Mouse (Mus musculus): ENCODE results near the gene Itgb8. TPM values are rescaled to one million over a fixed set of nuclear protein-coding genes. Genes with fewer than 3 reads are reported as not detected.

Itgb8 gene
- total RNA-seq (2021), result 10 to 100 TPM; 31.4 to 31.6 TPM

- intact Hi-C loops (cut with DNase I), result no loop called here
- DNase-seq, result peak; percentile 81
Measured at GRCm38 (mm10) chr12:119238696-119239415, at the start of gene Itgb8. TSS of gene Itgb8 (minus strand) at chr12:119238802.

GRCm38 (mm10) chr12:119276282-119276681 lies 37.7 kb upstream of the Itgb8 start:
- DNase-seq, result no peak
- intact Hi-C loops (cut with DNase I), result no loop called here

- DNase-seq, result no peak
- intact Hi-C loops (cut with DNase I), result no loop called here
Measured at GRCm38 (mm10) chr12:119273605-119274004, 35.0 kb upstream of the Itgb8 start.

DNA sequence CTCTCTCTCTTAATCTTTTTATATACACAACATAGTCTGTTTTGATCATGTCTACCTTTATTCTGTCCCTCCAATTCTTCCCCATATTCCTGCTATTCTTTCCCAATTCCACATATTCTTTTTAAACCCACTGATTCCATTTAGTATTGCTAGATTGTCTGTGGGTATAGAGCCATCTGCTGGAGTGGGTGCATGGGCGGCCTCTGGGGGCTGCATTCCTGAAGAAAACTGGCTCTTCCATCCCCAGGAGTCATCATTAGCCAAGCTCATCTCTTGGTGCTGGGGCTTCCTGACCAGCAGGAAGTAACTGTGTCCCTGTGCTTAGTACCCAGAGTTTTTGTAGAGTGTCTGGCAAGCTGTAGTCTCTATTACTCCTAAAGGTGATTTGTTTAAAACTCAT lies 33.4 kb upstream of the Itgb8 start:
- intact Hi-C loops (cut with DNase I), result no loop called here
- DNase-seq, result no peak

DNA sequence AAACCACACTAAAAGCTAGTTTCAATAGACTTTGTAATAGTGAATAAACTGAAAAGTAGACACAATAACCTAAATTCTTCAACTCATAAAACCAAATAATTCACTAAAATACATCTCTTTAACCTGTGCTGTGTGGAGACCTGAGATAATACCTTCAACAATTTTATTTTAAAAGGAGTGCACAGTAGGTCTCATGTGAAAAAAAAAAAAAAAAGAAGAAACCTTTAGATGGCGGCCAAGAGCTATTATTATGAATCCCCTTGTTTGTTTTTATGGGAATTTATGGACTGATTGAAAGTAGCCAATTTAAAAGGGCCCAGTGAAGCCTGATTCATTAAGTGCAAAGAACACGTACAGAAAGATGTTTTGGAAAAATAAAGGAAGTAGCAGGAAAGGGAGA lies 31.4 kb upstream of the Itgb8 start:
- no peak for DNase-seq
- intact Hi-C loops (cut with DNase I), result no loop called here

DNA sequence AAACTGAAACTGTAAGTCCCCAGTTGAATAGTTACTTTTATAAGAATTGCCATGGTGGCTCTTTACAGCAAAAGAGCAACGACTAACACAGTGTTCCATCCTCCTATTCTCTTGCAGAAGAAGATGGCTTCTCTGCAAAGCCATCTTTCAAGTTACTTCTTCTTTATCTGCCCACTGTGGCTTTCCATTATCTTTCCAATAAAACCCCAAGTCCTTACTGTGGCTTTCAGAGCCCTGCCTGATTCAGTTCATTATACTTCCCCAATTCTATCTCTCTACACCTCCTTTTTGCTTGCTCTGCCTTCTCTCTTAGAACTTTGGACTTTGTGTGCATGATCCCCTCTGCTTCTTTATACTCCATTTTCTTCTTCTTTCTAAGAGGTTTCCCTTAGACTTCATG lies 30.1 kb upstream of the Itgb8 start:
- intact Hi-C loops (cut with DNase I), result no loop called here
- DNase-seq, result no peak

DNA sequence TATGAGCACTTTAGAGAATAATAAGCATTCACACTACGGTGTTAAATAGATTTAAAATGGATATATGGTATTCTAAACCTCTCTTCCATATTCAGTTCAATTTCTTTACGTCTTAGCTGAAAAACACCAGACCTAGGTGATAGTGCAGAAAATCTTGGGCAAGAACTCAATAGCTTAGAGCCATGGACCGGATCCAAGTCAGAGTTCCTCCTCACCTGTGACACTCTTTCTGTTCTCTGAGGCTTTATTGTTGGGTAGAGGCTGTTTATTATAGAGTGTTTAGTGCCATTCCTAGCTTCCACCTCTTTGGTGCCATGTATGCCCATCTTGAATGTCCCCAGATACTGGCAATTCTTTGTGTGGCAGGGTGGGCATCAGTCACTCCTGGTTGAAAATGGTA lies 25.9 kb upstream of the Itgb8 start:
- intact Hi-C loops (cut with DNase I), result no loop called here
- DNase-seq, result no peak

GRCm38 (mm10) chr12:119248581-119248980 lies 10.0 kb upstream of the Itgb8 start:
- DNase-seq, result no peak
- intact Hi-C loops (cut with DNase I), result no loop called here

GRCm38 (mm10) chr12:119241071-119241470 lies 2.5 kb upstream of the Itgb8 start:
- intact Hi-C loops (cut with DNase I), result no loop called here
- no peak for DNase-seq

GRCm38 (mm10) chr12:119237921-119238695 lies 494 bp downstream of the Itgb8 start:
- intact Hi-C loops (cut with DNase I), result no loop called here
- peak; percentile 77 for DNase-seq

- DNase-seq, result peak; percentile 28
- intact Hi-C loops (cut with DNase I), result no loop called here
Measured at GRCm38 (mm10) chr12:119237241-119237920, 1.2 kb downstream of the Itgb8 start.

DNA sequence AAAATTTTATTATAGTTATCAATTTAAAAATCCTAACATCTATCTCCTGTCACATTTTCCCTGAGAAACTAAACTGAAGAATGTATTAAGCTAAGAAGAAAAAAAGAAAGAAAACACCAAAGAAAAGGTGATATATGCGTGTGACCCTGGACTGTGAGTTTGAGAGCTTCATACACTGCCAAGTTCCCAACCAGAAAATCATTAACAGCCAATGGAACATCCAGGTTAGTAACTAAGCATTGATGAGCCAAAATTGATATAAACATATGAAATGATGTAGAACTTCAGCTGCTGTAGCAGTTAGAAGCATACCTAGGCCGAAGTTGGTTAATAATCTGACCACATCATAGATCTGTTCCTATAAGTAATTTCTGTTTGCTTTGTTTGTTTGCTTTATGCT lies 6.8 kb downstream of the Itgb8 start:
- no peak for DNase-seq
- intact Hi-C loops (cut with DNase I), result no loop called here

GRCm38 (mm10) chr12:119230444-119230843 lies 8.2 kb downstream of the Itgb8 start:
- DNase-seq, result no peak
- intact Hi-C loops (cut with DNase I), result no loop called here

DNA sequence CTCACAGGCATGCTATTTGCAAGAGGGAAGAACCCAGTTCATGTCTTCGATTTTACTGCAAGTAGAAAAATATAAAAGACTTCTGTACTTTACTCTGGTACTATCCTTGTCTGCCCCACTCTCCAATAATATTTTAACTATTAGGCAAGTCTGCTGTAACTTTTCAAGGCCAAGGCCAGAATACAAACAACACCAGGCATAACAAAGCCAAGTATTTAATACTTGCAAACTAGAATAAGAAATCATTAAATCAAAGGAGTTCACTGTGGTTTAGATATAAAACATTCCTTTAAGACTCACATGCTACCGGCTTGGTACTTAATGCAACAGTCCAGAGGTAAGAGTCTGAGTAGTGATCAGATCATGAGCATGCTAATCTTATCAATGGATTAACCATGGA lies 9.0 kb downstream of the Itgb8 start:
- intact Hi-C loops (cut with DNase I), result no loop called here

DNA sequence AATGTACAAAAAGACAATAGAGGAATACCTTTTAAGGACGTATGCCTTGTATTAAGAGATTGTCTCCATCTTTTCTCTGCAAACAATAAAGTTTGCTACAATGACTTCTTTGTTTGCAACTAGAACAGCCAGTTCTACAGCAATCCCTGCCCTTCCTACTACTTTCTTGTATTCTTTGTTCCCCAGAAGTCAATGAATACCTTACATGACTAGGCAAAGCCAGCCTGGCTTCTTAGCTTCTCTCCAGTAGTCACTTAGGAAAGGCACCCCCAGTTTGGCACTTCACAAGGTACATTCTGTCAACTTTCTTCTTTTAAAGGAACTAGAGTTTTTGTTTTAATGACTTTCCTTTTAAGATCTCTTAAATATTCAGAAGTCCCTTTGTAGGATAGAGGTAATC lies 10.7 kb downstream of the Itgb8 start:
- no peak for DNase-seq
- intact Hi-C loops (cut with DNase I), result no loop called here

More for the DNA sequence above, 9.0 kb downstream of the Itgb8 start:
- DNase-seq, result no peak

DNA sequence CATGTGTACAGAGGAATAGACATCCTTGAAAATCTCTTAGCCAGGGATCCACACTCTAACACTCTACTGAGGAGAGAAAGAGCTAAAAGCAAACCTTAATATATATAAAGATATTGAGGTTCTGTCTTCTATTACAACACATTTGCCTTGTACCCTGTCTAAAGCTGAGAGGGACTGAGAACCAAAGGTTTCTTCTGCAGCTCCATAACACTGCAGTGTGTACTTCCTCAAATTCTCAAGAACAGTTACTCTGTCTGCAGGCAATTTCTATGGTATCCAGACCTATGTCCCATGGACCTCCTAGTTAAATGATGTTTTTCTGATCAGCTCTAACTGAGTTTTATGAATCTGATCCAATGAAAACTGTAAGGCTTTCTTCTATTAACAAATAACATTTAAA lies 13.9 kb downstream of the Itgb8 start:
- DNase-seq, result no peak
- intact Hi-C loops (cut with DNase I), result no loop called here

GRCm38 (mm10) chr12:119219409-119219808 lies 19.2 kb downstream of the Itgb8 start:
- intact Hi-C loops (cut with DNase I), result no loop called here
- DNase-seq, result peak; percentile 17

DNA sequence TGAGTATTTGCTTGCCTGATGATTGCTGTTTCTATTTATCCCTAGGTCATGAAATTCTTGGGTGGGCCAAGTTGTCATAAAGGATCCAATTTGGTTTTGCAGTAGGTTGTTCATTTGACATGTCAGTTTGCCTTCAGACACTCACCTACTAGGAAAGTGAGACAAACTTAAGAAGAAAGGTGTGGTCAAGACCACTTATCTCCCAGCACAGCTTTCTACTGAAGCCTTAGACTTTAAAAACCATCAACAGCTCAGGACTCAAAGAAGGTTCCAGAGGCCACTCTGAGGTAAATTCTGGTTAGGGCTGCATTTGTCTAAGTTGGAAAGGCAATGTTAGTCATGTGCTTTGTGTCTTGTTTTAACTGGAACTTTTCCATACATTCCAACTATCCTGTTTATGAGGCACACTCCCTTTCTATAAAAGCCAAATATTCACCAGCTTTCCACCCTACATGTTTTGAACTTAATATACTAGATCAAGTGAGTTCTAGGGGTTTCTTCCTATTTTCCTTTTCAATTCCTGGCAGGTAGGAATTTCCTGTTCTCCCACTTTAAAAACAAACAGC lies 20.8 kb downstream of the Itgb8 start:
- intact Hi-C loops (cut with DNase I), result no loop called here
- no peak for DNase-seq

DNA sequence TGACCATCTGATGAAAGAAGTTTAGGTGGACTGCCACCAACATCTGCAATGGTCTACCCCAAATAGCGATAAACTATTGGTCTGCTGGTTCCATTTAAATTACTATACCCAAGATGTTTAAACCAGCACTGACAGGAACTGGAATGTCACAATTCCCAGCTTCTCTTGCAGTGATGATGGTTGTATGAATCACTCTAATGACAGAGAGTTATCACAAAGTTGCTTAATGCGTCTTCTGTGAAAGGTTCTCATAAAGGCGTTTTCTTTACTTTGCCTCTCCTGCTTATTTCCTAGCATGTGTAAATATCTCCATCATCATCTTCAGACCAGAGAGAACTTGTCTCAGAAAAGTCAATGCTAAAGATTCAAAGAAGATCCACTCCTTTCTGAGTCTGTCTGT lies 23.4 kb downstream of the Itgb8 start:
- DNase-seq, result no peak
- intact Hi-C loops (cut with DNase I), result no loop called here

- DNase-seq, result no peak
- intact Hi-C loops (cut with DNase I), result no loop called here
Measured at GRCm38 (mm10) chr12:119211533-119211932, 27.1 kb downstream of the Itgb8 start.

GRCm38 (mm10) chr12:119210590-119210989 lies 28.0 kb downstream of the Itgb8 start:
- intact Hi-C loops (cut with DNase I), result no loop called here
- DNase-seq, result no peak
